Mouse (Mus musculus): ENCODE data around the gene Fstl4. TPM values are rescaled to one million over a fixed set of nuclear protein-coding genes. Genes with fewer than 3 reads are reported as not detected.

The Fstl4 gene
- polyA plus RNA-seq, 1 experiment from 2014 or later, result 6.3 TPM

GRCm38 (mm10) chr11:52831631-52832310 is 67.3 kb downstream of the Fstl4 start:
- Histone ChIP-seq H3K4me3 (ENCODE audit: control insufficient read depth in 1 of 2, insufficient read depth in 1 of 2, low read depth in 1 of 2, low read length in 2 of 2) (no peak overlapping the region), H3K9ac (ENCODE audit: low read length) (no peak overlapping the region), H3K27me3 (ENCODE audit: control insufficient read depth, insufficient read depth, low read length) (no peaks in the 10 kb centered on the region), H3K4me1 (ENCODE audit: control insufficient read depth in 2 of 2, insufficient read depth in 2 of 2, low read length in 2 of 2) (no peaks in the 10 kb centered on the region), H3K4me2 (ENCODE audit: low read length) (no peak overlapping the region), H3K9me3 (ENCODE audit: control insufficient read depth, low read length) (no peaks in the 10 kb centered on the region), H3K36me3 (ENCODE audit: control insufficient read depth, insufficient read depth, low read length) (no peaks in the 10 kb centered on the region), H3K27ac (replicated peaks in 1 of 2; ENCODE audit: control insufficient read depth in 1 of 2, insufficient read depth in 1 of 2, low read depth in 2 of 2, low read length in 2 of 2) (no peak overlapping the region)
- 85% methylated on average over 12 of the region's 12 CpGs for WGBS
- no peak for ATAC-seq (ENCODE audit: insufficient number of reproducible peaks, insufficient read depth, low FRiP score, low read depth)

- Histone ChIP-seq H3K36me3 (ENCODE audit: control insufficient read depth, insufficient read depth, low read length) (no peaks in the 10 kb centered on the region), H3K9me3 (ENCODE audit: control insufficient read depth, low read length) (no peaks in the 10 kb centered on the region), H3K27ac (replicated peaks in 1 of 2; ENCODE audit: control insufficient read depth in 1 of 2, insufficient read depth in 1 of 2, low read depth in 2 of 2, low read length in 2 of 2) (no peak overlapping the region), H3K4me3 (ENCODE audit: control insufficient read depth in 1 of 2, insufficient read depth in 1 of 2, low read depth in 1 of 2, low read length in 2 of 2) (no peak overlapping the region), H3K27me3 (ENCODE audit: control insufficient read depth, insufficient read depth, low read length) (no peaks in the 10 kb centered on the region), H3K9ac (ENCODE audit: low read length) (no peak overlapping the region), H3K4me1 (ENCODE audit: control insufficient read depth in 2 of 2, insufficient read depth in 2 of 2, low read length in 2 of 2) (no peaks in the 10 kb centered on the region), H3K4me2 (ENCODE audit: low read length) (no peak overlapping the region)
- ATAC-seq (ENCODE audit: insufficient number of reproducible peaks, insufficient read depth, low FRiP score, low read depth), result no peak
- 100% methylated on average over 1 of the region's 1 CpGs for WGBS
These were observed 67.9 kb downstream of the Fstl4 start for GRCm38 (mm10) chr11:52832311-52832675.

GRCm38 (mm10) chr11:52848691-52849090 is 84.3 kb downstream of the Fstl4 start:
- no peak for ATAC-seq (ENCODE audit: insufficient number of reproducible peaks, insufficient read depth, low FRiP score, low read depth)
- H3K27ac ChIP-seq (replicated peaks in 1 of 2; ENCODE audit: control insufficient read depth in 1 of 2, insufficient read depth in 1 of 2, low read depth in 2 of 2, low read length in 2 of 2), result no peak overlapping the region

GRCm38 (mm10) chr11:52850071-52850470 is 85.6 kb downstream of the Fstl4 start:
- Histone ChIP-seq H3K9ac (ENCODE audit: low read length) (no peak overlapping the region), H3K36me3 (ENCODE audit: control insufficient read depth, insufficient read depth, low read length) (no peaks in the 10 kb centered on the region), H3K4me1 (ENCODE audit: control insufficient read depth in 2 of 2, insufficient read depth in 2 of 2, low read length in 2 of 2) (no peaks in the 10 kb centered on the region; a peak in 1 of 4 replicates), H3K9me3 (ENCODE audit: control insufficient read depth, low read length) (no peaks in the 10 kb centered on the region), H3K27me3 (ENCODE audit: control insufficient read depth, insufficient read depth, low read length) (no peaks in the 10 kb centered on the region), H3K4me2 (ENCODE audit: low read length) (no peak overlapping the region), H3K27ac (replicated peaks in 1 of 2; ENCODE audit: control insufficient read depth in 1 of 2, insufficient read depth in 1 of 2, low read depth in 2 of 2, low read length in 2 of 2) (no peak overlapping the region), H3K4me3 (ENCODE audit: control insufficient read depth in 1 of 2, insufficient read depth in 1 of 2, low read depth in 1 of 2, low read length in 2 of 2) (no peak overlapping the region)
- no peak for ATAC-seq (ENCODE audit: insufficient number of reproducible peaks, insufficient read depth, low FRiP score, low read depth)
- WGBS, result 86% methylated on average over 3 of the region's 3 CpGs

More at GRCm38 (mm10) chr11:52848691-52849090, 84.3 kb downstream of the Fstl4 start:
- Histone ChIP-seq H3K36me3 (ENCODE audit: control insufficient read depth, insufficient read depth, low read length) (no peaks in the 10 kb centered on the region), H3K27me3 (ENCODE audit: control insufficient read depth, insufficient read depth, low read length) (no peaks in the 10 kb centered on the region), H3K9ac (ENCODE audit: low read length) (no peak overlapping the region), H3K4me1 (ENCODE audit: control insufficient read depth in 2 of 2, insufficient read depth in 2 of 2, low read length in 2 of 2) (no peaks in the 10 kb centered on the region; a peak in 1 of 4 replicates), H3K9me3 (ENCODE audit: control insufficient read depth, low read length) (no peaks in the 10 kb centered on the region), H3K4me2 (ENCODE audit: low read length) (no peak overlapping the region), H3K4me3 (ENCODE audit: control insufficient read depth in 1 of 2, insufficient read depth in 1 of 2, low read depth in 1 of 2, low read length in 2 of 2) (no peak overlapping the region)
- 77% methylated on average over 2 of the region's 2 CpGs for WGBS

- 89% methylated on average over 15 of the region's 15 CpGs for WGBS
- ATAC-seq (ENCODE audit: insufficient number of reproducible peaks, insufficient read depth, low FRiP score, low read depth), result no peak
These were observed 108.5 kb downstream of the Fstl4 start for GRCm38 (mm10) chr11:52872846-52873512.

GRCm38 (mm10) chr11:52875916-52876765 is 111.7 kb downstream of the Fstl4 start:
- no peak overlapping the region for H3K4me3 ChIP-seq (ENCODE audit: control insufficient read depth in 1 of 2, insufficient read depth in 1 of 2, low read depth in 1 of 2, low read length in 2 of 2)
- H3K4me2 ChIP-seq (ENCODE audit: low read length), result no peak overlapping the region
- H3K9ac ChIP-seq (ENCODE audit: low read length), result no peak overlapping the region
- H3K27me3 ChIP-seq (ENCODE audit: control insufficient read depth, insufficient read depth, low read length), result no peaks in the 10 kb centered on the region
- H3K36me3 ChIP-seq (ENCODE audit: control insufficient read depth, insufficient read depth, low read length), result no peaks in the 10 kb centered on the region
- H3K4me1 ChIP-seq (ENCODE audit: control insufficient read depth in 2 of 2, insufficient read depth in 2 of 2, low read length in 2 of 2), result peaks cover 12 to 29% of the 10 kb centered on the region in 2 experiments
- ATAC-seq (ENCODE audit: insufficient number of reproducible peaks, insufficient read depth, low FRiP score, low read depth), result no peak
- peaks cover 7% of the 10 kb centered on the region for H3K9me3 ChIP-seq (ENCODE audit: control insufficient read depth, low read length)
- no peak overlapping the region for H3K27ac ChIP-seq (replicated peaks in 1 of 2; ENCODE audit: control insufficient read depth in 1 of 2, insufficient read depth in 1 of 2, low read depth in 2 of 2, low read length in 2 of 2)
- 83% methylated on average over 19 of the region's 19 CpGs for WGBS

More at GRCm38 (mm10) chr11:52872846-52873512, 108.5 kb downstream of the Fstl4 start:
- H3K4me1 ChIP-seq (ENCODE audit: control insufficient read depth in 2 of 2, insufficient read depth in 2 of 2, low read length in 2 of 2), result peaks cover 10 to 21% of the 10 kb centered on the region in 2 experiments
- no peak overlapping the region for H3K27ac ChIP-seq (replicated peaks in 1 of 2; ENCODE audit: control insufficient read depth in 1 of 2, insufficient read depth in 1 of 2, low read depth in 2 of 2, low read length in 2 of 2)
- no peaks in the 10 kb centered on the region for H3K27me3 ChIP-seq (ENCODE audit: control insufficient read depth, insufficient read depth, low read length)
- peaks cover 13% of the 10 kb centered on the region for H3K9me3 ChIP-seq (ENCODE audit: control insufficient read depth, low read length)
- no peak overlapping the region for H3K4me3 ChIP-seq (ENCODE audit: control insufficient read depth in 1 of 2, insufficient read depth in 1 of 2, low read depth in 1 of 2, low read length in 2 of 2)
- no peak overlapping the region for H3K4me2 ChIP-seq (ENCODE audit: low read length)
- no peak overlapping the region for H3K9ac ChIP-seq (ENCODE audit: low read length)
- no peaks in the 10 kb centered on the region for H3K36me3 ChIP-seq (ENCODE audit: control insufficient read depth, insufficient read depth, low read length)

GRCm38 (mm10) chr11:52877662-52878061 is 113.2 kb downstream of the Fstl4 start:
- H3K4me3 ChIP-seq (ENCODE audit: control insufficient read depth in 1 of 2, insufficient read depth in 1 of 2, low read depth in 1 of 2, low read length in 2 of 2), result no peak overlapping the region
- WGBS, result 14% methylated on average over 2 of the region's 2 CpGs
- peaks cover 12 to 29% of the 10 kb centered on the region in 2 experiments for H3K4me1 ChIP-seq (ENCODE audit: control insufficient read depth in 2 of 2, insufficient read depth in 2 of 2, low read length in 2 of 2)
- H3K9me3 ChIP-seq (ENCODE audit: control insufficient read depth, low read length), result peaks cover 7% of the 10 kb centered on the region
- no peak overlapping the region for H3K9ac ChIP-seq (ENCODE audit: low read length)
- H3K27ac ChIP-seq (replicated peaks in 1 of 2; ENCODE audit: control insufficient read depth in 1 of 2, insufficient read depth in 1 of 2, low read depth in 2 of 2, low read length in 2 of 2), result peak overlapping the region; percentile 83 to 84
- H3K27me3 ChIP-seq (ENCODE audit: control insufficient read depth, insufficient read depth, low read length), result no peaks in the 10 kb centered on the region
- peak overlapping the region; percentile 24; the same call in 1 of the 2 replicates for H3K4me2 ChIP-seq (ENCODE audit: low read length)
- no peaks in the 10 kb centered on the region for H3K36me3 ChIP-seq (ENCODE audit: control insufficient read depth, insufficient read depth, low read length)
- no peak; the same call in 1 of the 2 replicates for ATAC-seq (ENCODE audit: insufficient number of reproducible peaks, insufficient read depth, low FRiP score, low read depth)
